Mouse (Mus musculus): ENCODE measurements around the gene Itga7.
"Not testable (repeated sequence)": the region's sequence is repeated elsewhere in the genome, so short reads cannot be mapped to it uniquely, and the experiment has no call there.

The Itga7 gene

DNA sequence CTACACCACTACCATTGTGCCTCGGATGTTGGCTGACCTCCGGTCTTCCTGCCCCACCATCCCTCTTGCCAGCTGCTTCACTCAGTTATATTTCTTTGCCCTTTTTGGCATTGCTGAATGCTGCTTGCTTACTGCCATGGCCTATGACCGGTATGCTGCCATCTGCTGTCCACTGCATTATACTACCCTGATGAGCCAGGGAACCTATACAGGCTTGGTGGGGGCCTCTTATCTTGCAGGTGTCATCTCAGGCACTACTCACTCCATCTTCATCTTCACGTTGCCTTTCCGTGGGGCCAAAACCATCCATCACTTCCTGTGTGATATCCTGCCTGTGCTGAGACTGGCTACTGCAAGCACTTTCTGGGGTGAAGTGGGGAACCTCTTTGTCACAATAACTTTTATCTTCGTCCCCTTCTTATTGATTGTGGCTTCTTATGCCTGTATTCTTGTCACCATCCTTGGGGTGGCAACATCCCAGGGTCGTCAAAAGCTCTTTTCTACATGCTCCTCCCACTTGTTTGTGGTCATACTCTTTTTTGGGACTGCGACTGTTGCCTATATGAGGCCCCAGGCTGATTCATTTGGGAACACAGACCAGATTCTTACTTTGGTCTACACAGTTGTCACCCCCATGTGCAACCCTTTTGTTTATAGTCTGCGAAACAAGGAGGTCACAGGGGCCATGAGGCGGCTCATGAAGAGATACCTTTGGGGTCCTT lies 56.7 kb downstream of the Itga7 start:
- not testable (repeated sequence) for DNase-seq

DNA sequence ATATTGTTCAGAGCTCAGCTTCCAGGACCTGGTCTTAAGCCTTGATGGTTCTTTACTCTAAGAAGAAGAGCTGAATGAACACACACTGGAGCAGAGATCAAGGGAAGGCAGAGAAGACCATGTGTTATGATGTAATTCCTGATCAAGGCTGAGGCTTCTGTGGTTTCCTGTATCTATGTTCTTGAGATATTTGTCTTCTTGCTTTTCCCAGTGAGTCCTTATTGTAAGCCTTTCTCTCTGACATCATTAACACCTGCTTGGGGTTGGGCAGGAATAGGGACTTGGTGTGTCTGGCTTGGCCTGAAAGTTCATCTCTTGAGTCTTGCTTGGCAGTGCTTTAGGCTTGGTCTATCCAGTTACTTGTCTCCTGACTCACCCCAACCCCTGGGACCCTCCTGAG lies 57.4 kb downstream of the Itga7 start:
- no peak for DNase-seq

GRCm38 (mm10) chr10:128995796-128996195 lies 62.2 kb downstream of the Itga7 start:
- no peak for DNase-seq

DNA sequence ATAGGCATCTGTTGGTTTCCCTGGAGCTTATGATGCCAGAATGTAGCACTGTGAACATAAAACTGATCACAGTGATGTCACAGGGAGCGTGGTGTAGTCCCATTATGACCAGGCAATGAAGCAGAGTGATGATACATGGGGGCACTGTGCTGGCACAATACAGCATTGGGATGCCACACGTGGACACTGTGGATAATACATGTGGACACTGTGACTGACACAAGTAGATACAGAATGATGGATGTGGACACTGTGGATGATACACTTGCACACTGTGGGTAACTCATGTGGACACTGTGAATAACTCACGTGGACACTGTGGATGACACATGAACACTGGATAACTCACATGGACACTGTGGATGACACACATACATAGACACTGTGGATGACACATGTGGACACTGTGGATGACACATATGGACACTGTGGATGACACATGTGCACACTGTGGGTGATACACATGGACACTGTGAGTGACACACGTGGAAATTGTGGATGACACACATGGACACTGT lies 63.0 kb downstream of the Itga7 start:
- no peak for DNase-seq

DNA sequence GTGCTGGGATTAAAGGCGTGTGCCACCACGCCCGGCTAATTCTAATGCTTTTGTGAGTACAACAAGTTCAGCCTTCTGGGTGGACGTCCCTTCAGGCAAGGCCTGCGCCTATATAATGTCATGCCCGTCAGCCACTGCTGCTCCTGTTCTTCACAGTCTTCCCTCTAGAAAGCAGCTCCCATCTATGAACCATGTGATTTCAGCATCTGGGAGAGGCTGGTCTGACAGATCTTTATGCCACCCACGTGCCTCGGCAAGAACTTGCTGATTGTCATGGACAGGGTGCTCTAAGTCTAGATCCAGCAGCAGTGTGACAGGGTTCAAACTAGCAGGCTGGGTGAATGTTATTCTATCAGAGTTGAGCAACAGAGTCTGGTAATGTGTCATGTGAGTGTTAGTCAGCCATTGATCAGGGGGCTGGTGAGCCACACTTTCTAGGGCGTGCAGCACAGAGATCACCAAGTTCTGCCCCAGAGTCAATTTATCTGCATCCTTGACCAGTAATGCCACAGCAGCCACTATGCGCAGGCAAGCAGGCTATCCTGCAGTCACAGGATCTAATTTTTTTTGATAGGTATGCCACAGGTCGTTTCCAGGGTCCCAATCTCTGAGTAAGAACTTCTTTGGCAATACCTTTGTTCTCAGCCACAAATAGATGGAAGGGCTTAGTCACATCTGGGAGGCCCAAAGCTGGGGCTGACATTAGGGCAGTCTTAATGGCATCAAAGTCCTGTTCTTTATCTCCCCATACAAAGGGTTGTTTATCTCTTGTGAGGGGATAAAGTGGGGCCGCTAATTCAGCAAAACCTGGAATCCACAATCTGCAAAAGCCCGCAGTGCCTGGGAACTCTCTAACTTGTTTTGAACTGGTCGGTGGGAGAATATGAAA lies 70.7 kb downstream of the Itga7 start:
- no peak for DNase-seq
